Mouse (Mus musculus) spleen, postnatal 4 days (tissue): ENCODE results near the gene Olfr1141.

Experiments used
- DNase-seq, 2 experiments: peaks; one replicate each; pipeline ENCODE4 v3.0.0; 2022; ENCODE audit warnings: low spot score in 2 of 2

Gene Olfr1141

DNA sequence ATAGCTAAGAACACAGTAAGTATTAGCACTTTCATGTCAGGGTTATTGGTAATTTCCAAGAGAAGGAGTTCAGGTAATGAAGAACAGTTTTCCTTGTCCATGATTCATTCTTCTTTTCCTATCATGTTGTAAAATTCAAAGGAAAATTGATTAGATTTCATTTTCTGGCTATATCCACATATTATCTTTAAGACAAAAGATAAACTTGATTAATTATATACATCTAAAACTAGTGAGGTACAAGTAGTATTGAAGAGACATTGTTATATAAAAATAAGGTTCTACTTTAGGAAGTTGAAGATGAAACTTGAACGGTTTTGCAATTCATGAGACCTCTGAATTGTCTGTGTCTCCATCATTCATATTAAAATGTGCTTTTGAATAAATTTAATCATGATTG, at the start of gene Olfr1141:
Gene Olfr1141 (minus strand): TSS at position 101 of the 400 bp plus-strand sequence.
- no peak for DNase-seq

DNA sequence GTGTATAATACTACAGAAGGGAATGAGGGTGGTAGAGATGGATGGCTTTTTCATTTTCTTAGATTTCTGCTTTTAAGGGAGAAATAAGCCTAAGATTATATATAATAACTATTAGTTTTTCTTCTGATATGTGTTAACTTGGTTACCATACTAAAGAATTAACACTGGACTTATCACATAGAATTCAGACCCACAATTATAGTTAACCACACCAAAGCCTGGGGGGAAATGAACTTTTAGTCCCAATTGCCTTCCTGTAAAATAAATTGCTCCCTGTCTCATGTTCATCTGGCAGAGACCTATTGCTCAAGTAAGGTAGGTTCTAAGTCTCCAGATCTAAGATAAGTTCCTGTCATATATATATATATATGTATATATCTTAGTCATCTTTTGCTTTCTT, 46.5 kb upstream of the Olfr1141 start, which contains the start of gene Olfr1143:
Gene Olfr1143 (plus strand): TSS at position 301 of the 400 bp plus-strand sequence.
- no peak for DNase-seq

GRCm38 (mm10) chr2:87779183-87779582, 25.4 kb upstream of the Olfr1141 start, which contains the start of gene Olfr152:
Gene Olfr152, plus strand, starts transcription at chr2:87779483.
- no peak for DNase-seq

DNA sequence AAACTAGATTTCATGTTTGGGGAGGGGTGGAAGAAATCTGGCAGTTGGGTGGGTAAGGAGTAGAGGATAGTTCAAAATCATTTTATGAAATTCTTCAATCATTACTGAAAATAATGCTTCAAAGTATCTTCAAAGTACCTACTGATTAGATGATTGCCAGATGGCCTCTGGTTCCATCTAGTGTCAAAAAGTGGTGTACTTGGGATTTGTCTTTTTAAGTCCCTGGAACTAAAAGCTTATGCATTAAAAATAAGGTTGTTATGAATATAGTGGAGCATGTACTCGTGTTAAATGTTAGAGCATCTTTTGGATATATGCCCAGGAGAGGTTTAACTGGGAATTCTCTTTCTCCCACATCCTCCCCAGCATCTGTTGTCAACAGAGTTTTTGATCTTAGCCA, 22.4 kb upstream of the Olfr1141 start:
- DNase-seq, result no peak

- no peak for DNase-seq
These were observed 10.3 kb downstream of the Olfr1141 start, which contains the start of gene Olfr1140 for GRCm38 (mm10) chr2:87743452-87743851. Gene Olfr1140, plus strand, starts transcription at chr2:87743752.

DNA sequence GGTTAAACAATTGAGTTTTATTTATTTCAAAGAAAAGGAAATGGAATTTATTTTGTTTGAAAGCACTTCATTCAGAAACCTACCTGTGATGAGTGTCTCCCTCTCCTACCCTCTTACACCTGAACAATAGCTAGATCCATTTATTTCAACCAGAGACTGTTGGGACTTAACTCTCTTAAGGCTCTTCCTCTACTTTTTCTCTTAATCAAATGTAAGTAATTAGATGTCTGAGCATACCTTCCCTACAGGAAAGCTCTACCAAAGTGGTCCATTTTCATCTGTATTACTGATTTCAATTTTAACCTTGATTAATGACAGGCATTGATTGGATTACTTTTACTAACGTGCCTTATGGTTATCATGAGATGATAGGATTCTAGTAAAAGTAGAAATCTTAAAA, 13.9 kb downstream of the Olfr1141 start, which contains the start of gene Olfr1138:
Gene Olfr1138 (minus strand): TSS at position 101 of the 400 bp plus-strand sequence.
- no peak for DNase-seq

- no peak for DNase-seq
These were observed 40.7 kb downstream of the Olfr1141 start, which contains the start of gene Olfr1137 for GRCm38 (mm10) chr2:87713079-87713478. Gene Olfr1137, minus strand, starts transcription at chr2:87713179.
